Mouse (Mus musculus) layer of hippocampus, postnatal 25 days (tissue): ENCODE data around the gene Zfp442. TPM values are rescaled to one million over a fixed set of nuclear protein-coding genes. Genes with fewer than 3 reads are reported as not detected.
"Not testable (repeated sequence)": the region's sequence is repeated elsewhere in the genome, so short reads cannot be mapped to it uniquely, and the experiment has no call there.

ENCODE experiments used
- DNase-seq, 2 experiments: peaks; one replicate each; pipeline ENCODE4 v3.0.0; 2022; ENCODE audit warnings: mixed read lengths in 2 of 2, low spot score in 1 of 2; ENCODE audit errors: extremely low spot score in 1 of 2
- total RNA-seq, 2 experiments: library from RNA; stranded (reverse); gene quantifications; 2 replicates each; pipeline ENCODE4 v1.2.3; 2021

Gene Zfp442
- total RNA-seq, result 1 to 10 TPM; 7.8 to 9.2 TPM

DNA sequence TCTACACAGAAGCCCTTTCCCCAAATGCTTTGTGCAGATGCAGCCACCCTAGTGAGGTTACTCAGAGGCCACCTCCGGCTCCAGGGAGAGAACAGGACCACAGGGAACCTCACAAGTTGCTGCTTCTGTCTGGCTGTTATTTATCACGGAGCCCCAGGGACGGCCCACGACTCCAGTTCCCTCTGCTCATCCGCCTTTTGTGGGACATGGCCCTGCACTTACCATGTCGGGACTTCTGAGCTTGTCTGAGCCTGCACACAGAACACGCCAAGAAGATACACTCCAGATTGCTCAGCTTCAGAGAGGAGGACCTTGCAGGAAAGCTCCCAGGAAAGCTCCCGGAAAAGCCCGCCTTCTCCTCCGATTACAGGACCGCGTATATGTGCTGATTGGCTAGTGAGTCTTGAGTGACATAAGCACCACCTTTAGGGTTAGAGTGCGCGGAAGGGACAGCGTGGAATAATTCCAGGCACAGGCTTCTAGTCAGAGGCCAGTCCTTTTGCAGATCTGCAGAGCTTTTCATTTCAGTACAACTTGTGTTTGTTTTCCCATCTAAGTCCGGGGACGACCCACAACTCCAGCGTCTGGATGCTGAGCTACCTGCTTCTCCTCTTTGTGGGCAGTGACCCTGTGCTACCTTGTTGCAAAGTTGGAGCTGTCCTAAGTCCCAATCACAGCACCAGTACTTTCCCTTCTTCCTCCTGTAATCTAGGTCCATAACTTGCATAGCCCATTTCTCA lies at the start of gene Zfp442:
Gene Zfp442 (minus strand): TSS at position 307 of the 740 bp plus-strand sequence.
- DNase-seq, result peak; percentile 48 to 51

DNA sequence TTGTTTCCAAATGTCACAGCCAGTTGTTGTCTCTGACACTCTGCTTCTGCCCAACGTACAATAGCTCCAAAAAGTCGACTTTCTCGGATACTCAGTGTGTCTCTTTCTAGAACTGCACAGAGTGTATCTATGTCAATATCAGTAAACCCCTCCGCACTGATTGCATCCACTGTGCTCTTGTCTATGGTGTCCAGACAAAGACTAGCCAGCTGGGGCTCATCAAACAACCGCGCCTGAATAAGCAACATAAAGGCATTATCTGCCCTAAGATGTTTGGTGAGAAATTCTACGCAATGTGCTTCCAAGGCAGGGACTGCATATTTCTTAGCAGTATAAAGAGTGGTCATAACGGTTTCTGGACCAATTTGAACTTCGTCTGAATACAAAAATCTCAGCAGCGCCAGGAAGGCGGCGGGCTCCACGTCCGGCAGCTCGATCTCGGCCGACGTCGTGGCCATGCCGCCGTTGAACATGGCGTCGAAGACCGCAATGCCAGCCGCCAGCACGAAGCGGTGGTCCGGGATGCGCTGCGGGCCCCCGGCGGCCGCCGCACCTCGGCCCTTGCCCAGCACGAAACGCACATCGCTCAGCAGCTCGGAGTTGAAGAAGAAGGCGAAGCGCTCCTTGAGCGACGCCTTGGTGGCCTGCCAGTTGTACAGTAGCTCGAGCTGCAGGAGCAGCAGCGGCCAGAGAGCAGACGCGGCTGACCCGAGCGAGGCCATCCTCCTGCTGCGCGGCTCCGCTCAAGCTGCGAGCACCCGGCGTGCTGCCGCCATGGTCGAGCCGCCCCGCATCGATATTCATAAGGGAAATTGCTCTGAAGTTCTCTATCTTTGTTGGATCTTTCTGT lies 49.1 kb upstream of the Zfp442 start:
- not testable (repeated sequence) for DNase-seq

DNA sequence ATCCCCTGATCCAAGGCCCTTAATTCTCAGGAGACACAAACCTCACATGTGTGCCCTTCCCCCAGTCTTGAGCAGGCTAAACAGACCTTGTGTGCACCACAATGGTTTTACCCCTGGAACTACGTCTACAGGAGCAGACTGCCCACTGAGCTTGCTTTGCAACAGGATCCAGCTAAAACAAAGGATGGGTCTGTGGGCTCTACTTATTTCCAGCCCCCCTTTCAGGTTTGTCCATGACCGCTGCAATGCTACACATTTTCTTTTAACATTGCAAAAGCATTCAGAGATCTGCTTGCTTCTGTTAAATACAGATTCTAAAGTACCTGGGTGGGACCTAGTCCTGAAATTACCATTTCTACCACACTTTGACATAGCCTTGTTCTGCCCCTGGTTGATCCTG lies 41.7 kb upstream of the Zfp442 start:
- DNase-seq, result no peak

DNA sequence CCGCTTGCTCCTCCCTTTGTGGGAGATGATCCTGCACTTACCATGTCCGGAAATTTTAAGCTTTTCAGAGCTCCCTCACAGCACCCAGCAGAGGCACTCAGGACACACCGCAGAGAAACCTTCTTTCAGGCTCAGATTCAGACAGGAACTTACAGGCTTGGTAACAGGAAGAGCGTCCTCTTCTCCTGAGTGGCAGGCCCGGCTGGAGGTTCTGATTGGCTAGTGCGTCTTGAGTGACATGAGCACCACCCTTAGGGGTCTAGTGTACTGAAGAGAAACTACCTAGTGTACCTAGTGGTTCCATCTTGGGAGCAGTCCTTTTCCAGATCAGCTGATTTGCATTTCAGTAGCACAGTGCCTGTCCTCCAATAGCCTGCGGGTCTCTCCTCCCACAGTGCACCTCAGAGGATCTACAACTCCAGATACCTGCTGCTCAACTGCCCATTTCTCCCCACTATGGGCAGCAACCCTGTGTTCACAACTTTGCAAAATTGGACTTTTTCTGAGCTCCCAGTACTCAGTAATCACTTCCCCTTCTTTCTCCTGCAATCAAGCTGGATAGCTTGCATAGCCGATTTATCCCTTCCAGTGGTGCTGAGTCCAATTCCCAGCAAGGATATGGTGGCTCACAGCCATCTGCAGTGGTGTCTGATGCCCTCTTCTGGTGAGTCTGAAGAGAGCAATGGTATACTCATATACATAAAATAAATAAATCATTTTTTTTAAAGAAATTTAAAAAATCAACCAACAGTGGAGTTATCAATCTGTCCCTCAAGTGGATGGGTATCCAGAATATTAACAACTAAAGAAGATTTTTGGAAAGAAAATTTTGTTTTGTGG lies 33.9 kb upstream of the Zfp442 start, which contains the start of gene Zfp345:
Gene Zfp345 (minus strand): TSS at position 153 of the 840 bp plus-strand sequence.
- DNase-seq, result not testable (repeated sequence)

DNA sequence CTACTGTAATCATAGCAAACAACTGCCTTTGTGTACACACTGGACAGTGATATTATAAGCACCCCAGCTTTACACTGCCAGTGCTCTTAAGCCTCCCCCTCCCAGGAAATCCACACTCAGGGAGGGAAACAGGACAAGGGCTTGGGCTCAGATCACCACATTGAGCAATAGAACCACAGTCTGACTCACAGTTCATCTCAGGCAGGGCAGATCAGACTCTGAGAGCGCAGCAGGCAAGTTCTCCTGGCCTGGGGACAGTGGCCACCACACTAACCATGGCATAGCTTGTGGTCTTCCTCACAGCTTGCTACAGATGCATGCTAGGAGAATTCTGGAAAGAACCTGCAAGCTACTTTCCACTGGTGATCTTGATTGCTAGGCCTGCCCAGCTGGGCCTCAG lies 12.2 kb downstream of the Zfp442 start:
- DNase-seq, result not testable (repeated sequence)

DNA sequence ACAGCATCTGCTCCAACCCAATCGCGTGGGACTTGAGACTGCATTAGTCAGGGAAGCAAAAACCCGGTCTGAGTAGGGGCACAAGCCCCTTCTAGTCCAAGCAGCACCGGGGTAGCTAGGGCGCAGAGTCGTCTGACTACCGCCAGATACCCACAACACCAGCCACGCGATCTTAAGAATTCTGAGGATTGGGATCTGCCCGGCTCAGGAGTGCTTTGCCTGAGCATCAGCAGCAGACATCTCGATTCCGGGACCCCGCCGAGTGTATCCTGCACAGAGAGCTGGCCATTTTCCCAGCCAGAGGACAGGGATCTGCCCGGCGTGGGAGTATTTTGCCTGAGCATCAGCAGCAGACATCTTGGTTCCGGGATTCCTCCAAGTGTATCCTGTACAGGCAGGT lies 39.1 kb downstream of the Zfp442 start:
- DNase-seq, result not testable (repeated sequence)

DNA sequence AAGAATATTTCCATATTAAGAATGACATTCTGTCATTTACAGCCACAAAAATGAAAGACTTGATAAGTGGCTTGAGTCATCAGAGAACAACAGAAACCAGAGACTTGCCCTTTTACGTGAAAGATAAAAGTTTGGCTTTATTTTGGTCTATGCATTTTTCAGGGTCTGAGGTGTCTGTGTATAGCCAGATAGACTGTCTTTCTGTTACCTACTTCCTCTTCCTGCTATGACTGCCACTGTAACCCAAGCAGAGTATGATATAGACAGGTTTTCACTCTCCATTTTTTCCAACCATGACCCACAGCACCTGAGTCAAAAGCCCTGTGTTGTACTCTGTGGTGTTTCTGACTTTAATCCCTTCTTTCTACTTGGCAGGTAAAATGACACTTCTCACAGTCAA lies 61.1 kb downstream of the Zfp442 start:
- no peak for DNase-seq

DNA sequence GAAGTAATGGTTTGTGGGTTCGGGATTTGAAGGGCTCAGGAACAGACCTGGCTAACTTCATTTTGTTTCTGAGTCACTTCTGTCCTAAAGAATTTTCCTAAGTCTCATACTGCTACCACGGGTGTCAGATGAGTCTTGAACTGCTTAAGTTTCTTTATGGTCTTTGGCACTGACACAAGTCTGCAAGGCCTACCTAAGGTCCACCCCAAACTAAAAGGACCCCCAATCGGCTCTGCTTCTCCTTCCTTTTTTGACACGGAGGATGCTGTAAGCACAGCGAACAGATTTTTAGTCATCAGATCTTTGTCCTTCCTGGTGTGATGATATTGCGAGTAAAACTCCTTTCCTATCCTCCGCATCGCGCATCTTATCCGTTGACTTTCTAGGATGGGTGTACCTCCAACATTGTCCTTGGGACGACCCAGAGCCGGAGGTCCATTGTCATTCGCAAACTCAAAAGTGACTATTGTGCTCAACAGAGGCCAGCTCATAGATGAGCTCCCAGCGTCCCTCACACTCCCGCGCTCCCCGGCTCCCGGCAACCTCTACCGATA lies 65.7 kb downstream of the Zfp442 start:
- DNase-seq, result not testable (repeated sequence)

DNA sequence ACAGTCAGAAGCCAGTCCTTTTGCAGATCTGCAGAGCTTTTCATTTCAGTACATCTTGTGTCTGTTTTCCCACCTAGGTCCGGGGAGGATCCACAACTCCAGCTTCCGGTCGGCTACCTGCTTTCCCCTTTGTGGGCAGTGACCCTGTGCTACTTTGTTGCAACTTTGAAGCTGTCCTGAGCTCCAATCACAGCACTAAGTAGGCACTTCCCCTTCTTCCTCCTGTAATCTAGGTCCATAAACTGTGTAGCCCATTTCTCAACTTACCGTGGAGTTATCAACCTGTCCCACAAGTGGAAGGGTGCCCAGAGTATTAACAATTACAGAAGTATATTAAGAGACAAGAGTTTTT lies 88.4 kb downstream of the Zfp442 start:
- DNase-seq, result no peak

DNA sequence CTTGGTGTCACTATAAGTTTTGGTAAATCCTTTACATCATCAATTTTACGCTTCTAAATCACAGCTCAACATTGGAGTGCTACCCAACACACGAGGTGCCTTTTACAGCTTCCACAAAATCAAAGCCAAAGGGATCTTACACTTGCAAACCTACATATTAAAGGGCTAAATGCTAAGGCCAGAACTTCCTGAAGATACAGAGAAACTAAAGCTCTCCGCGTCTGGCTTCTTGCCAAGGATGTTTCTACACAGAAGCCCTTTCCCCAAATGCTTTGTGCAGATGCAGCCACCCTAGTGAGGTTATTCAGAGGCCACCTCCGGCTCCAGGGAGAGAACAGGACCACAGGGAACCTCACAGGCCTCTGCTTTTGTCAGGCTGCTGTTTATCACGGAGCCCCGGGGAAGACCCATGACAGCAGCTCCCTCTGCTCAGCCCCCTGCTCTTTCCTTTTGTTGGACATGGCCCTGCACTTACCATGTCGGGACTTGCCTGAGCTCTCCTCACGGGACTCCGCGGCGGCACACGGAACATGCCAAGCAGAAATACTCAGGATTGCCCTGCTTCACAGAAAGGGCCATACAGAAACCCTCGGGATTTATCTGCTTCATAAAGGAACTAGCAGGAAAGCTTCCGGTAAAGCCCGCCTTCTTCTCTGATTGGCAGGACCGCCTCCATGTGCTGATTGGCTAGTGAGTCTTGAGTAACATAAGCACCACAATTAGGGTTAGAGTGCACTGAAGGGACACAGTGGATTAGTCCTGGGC lies 89.0 kb downstream of the Zfp442 start, which contains the start of gene 3300002I08Rik:
Gene 3300002I08Rik (minus strand): TSS at position 653 of the 765 bp plus-strand sequence.
- DNase-seq, result peak; percentile 67 to 83

Other genes starting within 250 kb of the Zfp442 start
- gene Zfp937, start 233.4 kb downstream of the Zfp442 start, total RNA-seq, result 10 to 100 TPM in 1 of 2 experiments, 1 to 10 TPM in 1; 8.8 to 11.3 TPM
- gene Gm21994, start 195.9 kb downstream of the Zfp442 start, total RNA-seq, result 1 to 10 TPM; 6.5 to 7.5 TPM
- gene Gm14124, start 194.0 kb downstream of the Zfp442 start, total RNA-seq, result under 1 TPM; 0.14 to 0.32 TPM
- 1 to 10 TPM in 1 of 2 experiments, not detected in 1; 2.0 TPM for gene Gm10130, start 127.8 kb downstream of the Zfp442 start, total RNA-seq
- 1 to 10 TPM; 7.2 to 7.7 TPM for gene 3300002I08Rik, start 88.7 kb downstream of the Zfp442 start, total RNA-seq
- gene Zfp345, start 33.6 kb upstream of the Zfp442 start, total RNA-seq, result under 1 TPM in 1 of 2 experiments, not detected in 1; 0.27 TPM
- under 1 TPM in 1 of 2 experiments, not detected in 1; 0.27 TPM for gene Cst7, start 118.9 kb upstream of the Zfp442 start, total RNA-seq
- 10 to 100 TPM; 52.4 to 58.0 TPM for gene Apmap, start 157.1 kb upstream of the Zfp442 start, total RNA-seq
- 10 to 100 TPM; 22.9 to 32.2 TPM for gene Acss1, start 217.0 kb upstream of the Zfp442 start, total RNA-seq
- gene Vsx1, start 237.9 kb upstream of the Zfp442 start, total RNA-seq, result under 1 TPM in 1 of 2 experiments, not detected in 1; 0.07 TPM